Mouse (Mus musculus): ENCODE measurements around the gene Dap3.
"Not testable (repeated sequence)": the region's sequence is repeated elsewhere in the genome, so short reads cannot be mapped to it uniquely, and the experiment has no call there.

Dap3 gene

GRCm38 (mm10) chr3:88950576-88951326 is at the start of gene Dap3, which contains the start of gene Ash1l:
TSS of gene Dap3 (minus strand) at chr3:88951181.
TSS of gene Ash1l (plus strand) at chr3:88950622.
- DNase-seq: peak; percentile 86

- DNase-seq: no peak
These were observed 41.8 kb upstream of the Dap3 start for GRCm38 (mm10) chr3:88992793-88993192.

- DNase-seq: no peak
These were observed 33.0 kb upstream of the Dap3 start for GRCm38 (mm10) chr3:88983921-88984381.

GRCm38 (mm10) chr3:88981206-88982010 is 30.4 kb upstream of the Dap3 start:
- no peak for DNase-seq

GRCm38 (mm10) chr3:88975012-88975411 is 24.0 kb upstream of the Dap3 start:
- DNase-seq: no peak

- DNase-seq: not testable (repeated sequence)
These were observed 12.2 kb upstream of the Dap3 start for GRCm38 (mm10) chr3:88963211-88963610.

- DNase-seq: no peak
These were observed 2.8 kb upstream of the Dap3 start for GRCm38 (mm10) chr3:88953736-88954135.

- no peak for DNase-seq
These were observed 2.3 kb upstream of the Dap3 start for GRCm38 (mm10) chr3:88953246-88953645.

GRCm38 (mm10) chr3:88951327-88951800 is 383 bp upstream of the Dap3 start:
- no peak for DNase-seq

GRCm38 (mm10) chr3:88949786-88950575 is 1.0 kb downstream of the Dap3 start:
- peak; percentile 96 for DNase-seq

GRCm38 (mm10) chr3:88944109-88944508 is 6.9 kb downstream of the Dap3 start:
- no peak for DNase-seq

- DNase-seq: no peak
These were observed 8.6 kb downstream of the Dap3 start for GRCm38 (mm10) chr3:88942316-88942880.

- peak; percentile 17 for DNase-seq
These were observed 11.2 kb downstream of the Dap3 start for GRCm38 (mm10) chr3:88939749-88940148.

- DNase-seq: no peak
These were observed 11.9 kb downstream of the Dap3 start for GRCm38 (mm10) chr3:88939071-88939470.

GRCm38 (mm10) chr3:88929501-88929900 is 21.5 kb downstream of the Dap3 start:
- peak; percentile 53 for DNase-seq

GRCm38 (mm10) chr3:88925651-88926050 is 25.3 kb downstream of the Dap3 start:
- no peak for DNase-seq

- no peak for DNase-seq
These were observed 26.9 kb downstream of the Dap3 start for GRCm38 (mm10) chr3:88923989-88924591.

- no peak for DNase-seq
These were observed 29.6 kb downstream of the Dap3 start for GRCm38 (mm10) chr3:88921411-88921810.

GRCm38 (mm10) chr3:88918981-88919380 is 32.0 kb downstream of the Dap3 start:
- no peak for DNase-seq

GRCm38 (mm10) chr3:88914384-88914810 is 36.6 kb downstream of the Dap3 start:
- DNase-seq: peak; percentile 22

GRCm38 (mm10) chr3:88913511-88914383 is 37.2 kb downstream of the Dap3 start, which contains the start of gene Msto1:
TSS of gene Msto1 (minus strand) at chr3:88913999.
- peak; percentile 96 for DNase-seq
